Mouse (Mus musculus): ENCODE measurements around the gene Zfp36l2.

Gene Zfp36l2

DNA sequence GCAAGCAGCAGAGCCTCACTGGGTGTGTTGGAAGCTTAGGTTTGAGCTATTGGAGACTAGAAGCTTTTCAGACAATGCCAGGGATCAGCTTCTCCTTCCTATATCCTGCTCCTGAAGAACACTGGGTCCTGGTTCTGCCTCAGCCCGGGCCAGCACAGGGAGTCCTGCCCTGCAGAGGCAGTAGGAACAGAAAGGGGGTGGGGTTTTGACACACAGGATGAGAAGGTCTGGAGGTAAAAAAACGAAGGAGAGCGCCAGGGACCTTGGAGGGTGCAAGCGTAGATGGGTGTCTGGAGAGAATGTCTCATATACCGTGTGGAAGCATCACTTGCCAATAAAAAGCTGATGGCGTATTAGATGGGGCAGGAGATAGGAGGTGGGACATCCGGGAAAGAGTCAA lies 11.3 kb downstream of the Zfp36l2 start:
- WGBS: 94% methylated on average over 7 of the region's 7 CpGs

- WGBS: 98% methylated on average over 17 of the region's 17 CpGs
Observed at GRCm38 (mm10) chr17:84175196-84175595, 12.6 kb downstream of the Zfp36l2 start.

GRCm38 (mm10) chr17:84167377-84167776 lies 20.4 kb downstream of the Zfp36l2 start:
- WGBS: 98% methylated on average over 4 of the region's 4 CpGs

GRCm38 (mm10) chr17:84166135-84166860 lies 21.4 kb downstream of the Zfp36l2 start:
- 91% methylated on average over 9 of the region's 9 CpGs for whole genome bisulfite sequencing

DNA sequence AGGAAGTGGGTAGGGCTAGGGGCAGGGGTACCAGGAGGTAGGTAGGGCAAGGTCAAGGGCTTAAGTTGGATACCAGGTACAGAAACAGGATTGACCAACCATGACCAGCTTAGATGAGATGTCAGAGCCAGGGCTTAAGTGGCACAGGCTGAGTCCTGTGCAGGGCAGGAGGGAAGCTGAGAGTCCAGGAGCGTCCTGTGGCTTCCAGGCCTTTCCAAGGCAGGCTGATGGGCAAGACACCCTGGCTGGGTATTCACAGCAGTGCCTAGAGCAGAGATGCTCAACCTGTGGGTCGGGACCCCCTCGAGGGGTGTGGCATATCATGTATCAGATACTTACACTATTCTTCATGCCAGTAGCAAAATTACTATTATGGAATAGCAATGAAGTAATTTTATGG lies 22.0 kb downstream of the Zfp36l2 start:
- WGBS: 90% methylated on average over 3 of the region's 3 CpGs

DNA sequence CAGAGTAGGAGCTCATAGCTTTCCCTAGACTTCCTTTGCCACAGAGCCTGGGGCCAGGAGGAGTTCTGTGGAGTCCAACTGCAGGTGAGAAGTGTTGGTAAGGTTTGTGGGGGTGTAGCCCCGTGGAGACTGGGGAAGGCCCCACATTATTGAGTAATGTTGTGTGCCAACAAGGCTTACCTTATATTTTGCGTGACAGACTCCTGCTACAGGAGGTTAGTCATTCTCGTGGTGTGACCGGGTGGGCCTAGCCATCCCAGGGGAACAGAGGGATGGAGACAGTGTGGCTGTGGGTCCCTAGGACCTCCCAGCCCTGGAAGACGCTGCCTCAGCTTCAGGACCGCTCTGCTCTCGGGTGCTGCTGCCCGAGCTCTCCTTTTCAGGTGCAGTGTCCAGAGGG lies 23.6 kb downstream of the Zfp36l2 start:
- WGBS: 93% methylated on average over 8 of the region's 8 CpGs

GRCm38 (mm10) chr17:84163066-84163785 lies 24.5 kb downstream of the Zfp36l2 start:
- WGBS: 69% methylated on average over 12 of the region's 12 CpGs

DNA sequence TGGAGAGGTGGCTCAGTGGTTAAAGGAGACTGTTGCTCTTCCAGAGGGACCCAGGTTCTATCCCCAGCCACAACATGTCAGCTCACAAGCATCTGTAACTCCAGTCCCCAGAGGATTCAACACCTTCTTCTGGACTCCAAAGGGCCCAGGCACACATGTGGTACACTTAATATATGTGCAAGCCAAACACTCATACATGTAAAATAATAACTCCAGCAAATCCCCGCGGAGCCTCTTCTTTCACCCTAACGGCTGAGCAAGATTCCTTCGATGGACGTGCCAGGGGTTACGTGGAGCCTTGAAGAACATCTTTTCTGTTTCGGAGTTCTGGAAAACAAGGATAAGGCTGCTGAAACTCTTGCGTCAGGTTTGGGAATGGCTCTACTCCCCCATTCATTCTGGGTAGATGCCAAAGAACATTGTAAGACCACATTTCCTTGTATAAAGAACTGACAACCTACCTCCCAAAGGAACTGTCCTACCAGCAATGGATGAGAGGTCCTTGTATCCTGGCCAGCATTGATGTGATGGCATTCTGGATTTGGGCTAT lies 25.5 kb downstream of the Zfp36l2 start:
- WGBS: 97% methylated on average over 8 of the region's 8 CpGs

DNA sequence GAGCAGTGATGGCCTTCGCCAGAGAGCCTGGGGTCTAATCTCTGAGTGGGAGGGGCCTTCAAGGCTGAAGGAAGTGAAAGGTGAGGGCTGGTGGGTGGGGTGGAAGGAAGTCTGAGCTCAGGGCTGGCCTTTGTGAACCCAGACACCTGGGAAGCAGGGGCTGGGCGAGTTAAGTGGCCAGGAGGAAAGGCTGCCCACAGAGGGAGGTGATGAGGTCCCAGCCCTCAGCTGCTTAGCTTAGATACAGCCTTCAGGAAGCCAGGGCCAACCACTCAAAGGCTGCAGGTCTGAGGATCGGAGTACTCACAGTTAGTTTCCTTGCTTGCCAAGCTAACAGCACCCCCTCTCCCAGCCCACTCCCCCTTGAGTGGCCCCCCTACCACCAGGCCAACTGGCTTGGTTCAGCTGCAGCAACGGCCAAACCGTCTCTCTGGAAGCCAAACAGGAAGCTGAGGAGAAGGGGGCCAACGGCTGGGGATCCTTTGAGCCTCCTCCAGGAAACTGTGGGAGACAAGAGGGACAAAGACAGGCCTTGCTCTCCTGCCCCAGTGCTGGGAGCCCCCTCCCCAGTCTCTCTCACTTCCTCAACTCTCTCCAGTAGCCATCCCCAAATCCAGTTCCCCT lies 26.4 kb downstream of the Zfp36l2 start:
- 59% methylated on average over 6 of the region's 6 CpGs for WGBS

GRCm38 (mm10) chr17:84158891-84159290 lies 28.9 kb downstream of the Zfp36l2 start:
- 87% methylated on average over 15 of the region's 15 CpGs for WGBS

DNA sequence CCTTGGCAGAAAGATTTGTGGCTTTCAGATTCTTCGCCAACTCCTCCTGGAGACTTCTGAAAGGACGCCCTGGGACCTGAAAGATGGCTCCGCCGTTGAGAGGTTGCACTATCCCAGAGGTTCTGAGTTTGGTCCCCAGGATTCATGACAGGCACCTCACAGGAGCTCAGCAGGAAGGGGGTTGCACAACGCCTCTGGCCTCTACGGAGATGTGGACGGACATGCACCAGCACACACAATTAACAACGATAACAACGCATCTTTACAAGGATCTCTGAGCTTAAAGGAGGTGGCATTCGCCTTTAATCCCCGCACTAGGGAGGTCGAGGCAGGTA lies 29.3 kb downstream of the Zfp36l2 start:
- WGBS: 91% methylated on average over 12 of the region's 12 CpGs

DNA sequence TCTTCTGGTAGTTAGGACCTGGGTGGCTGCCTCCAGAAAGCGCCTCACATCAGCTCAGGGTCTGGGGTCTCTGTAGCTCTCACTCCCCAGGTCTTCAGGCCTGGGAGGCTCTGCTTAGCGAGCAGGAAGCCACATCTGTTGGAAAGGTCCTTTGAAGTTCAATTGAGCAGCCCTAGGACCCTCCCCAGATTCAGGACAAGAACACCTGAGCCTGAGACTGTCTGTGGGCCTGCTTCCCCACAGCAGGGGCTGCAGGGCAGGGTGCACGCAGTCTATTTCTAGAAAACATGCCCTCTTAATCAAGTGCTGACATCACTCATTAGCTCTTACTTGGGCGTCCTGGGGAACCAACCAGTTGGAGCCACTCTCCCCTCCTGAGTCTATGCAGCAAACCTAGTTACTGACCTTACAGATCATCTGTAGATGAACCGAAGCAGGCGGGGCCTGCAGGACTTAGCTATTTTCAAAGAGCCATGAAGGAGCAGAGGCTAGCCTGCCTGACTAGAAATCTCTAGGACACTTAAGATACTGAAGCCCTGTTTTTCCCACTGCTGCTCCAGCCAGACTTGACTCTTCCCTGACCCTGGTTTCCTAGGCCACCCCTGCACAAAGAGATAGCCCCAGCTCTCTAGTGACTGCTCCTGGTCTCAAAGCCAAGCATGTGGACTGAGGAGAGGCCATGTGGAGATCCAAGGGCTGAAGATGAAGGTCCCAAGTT lies 29.8 kb downstream of the Zfp36l2 start:
- WGBS: 96% methylated on average over 6 of the region's 6 CpGs

GRCm38 (mm10) chr17:84156748-84157742 lies 30.7 kb downstream of the Zfp36l2 start:
- 88% methylated on average over 19 of the region's 19 CpGs for WGBS

- 91% methylated on average over 13 of the region's 13 CpGs for WGBS
Observed at GRCm38 (mm10) chr17:84156227-84156573, 31.5 kb downstream of the Zfp36l2 start.

- 90% methylated on average over 8 of the region's 8 CpGs for WGBS
Observed at GRCm38 (mm10) chr17:84155516-84156226, 32.1 kb downstream of the Zfp36l2 start.

DNA sequence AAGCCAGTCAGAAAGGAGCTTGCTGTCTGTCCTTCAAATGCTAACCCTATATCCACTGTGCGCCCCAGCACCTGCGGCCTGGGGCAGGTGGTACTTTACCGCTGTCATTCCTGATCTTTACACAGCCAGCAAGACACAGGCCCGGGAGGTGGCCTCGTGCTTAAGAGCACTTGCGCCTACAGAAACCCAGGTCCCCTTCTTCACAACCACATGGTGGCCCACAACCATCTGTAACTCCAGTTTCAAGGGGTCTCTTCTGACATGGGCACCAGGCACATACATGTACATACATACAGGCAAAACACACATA lies 32.8 kb downstream of the Zfp36l2 start:
- 97% methylated on average over 6 of the region's 6 CpGs for WGBS

GRCm38 (mm10) chr17:84154302-84155028 lies 33.3 kb downstream of the Zfp36l2 start:
- 92% methylated on average over 11 of the region's 11 CpGs for WGBS

DNA sequence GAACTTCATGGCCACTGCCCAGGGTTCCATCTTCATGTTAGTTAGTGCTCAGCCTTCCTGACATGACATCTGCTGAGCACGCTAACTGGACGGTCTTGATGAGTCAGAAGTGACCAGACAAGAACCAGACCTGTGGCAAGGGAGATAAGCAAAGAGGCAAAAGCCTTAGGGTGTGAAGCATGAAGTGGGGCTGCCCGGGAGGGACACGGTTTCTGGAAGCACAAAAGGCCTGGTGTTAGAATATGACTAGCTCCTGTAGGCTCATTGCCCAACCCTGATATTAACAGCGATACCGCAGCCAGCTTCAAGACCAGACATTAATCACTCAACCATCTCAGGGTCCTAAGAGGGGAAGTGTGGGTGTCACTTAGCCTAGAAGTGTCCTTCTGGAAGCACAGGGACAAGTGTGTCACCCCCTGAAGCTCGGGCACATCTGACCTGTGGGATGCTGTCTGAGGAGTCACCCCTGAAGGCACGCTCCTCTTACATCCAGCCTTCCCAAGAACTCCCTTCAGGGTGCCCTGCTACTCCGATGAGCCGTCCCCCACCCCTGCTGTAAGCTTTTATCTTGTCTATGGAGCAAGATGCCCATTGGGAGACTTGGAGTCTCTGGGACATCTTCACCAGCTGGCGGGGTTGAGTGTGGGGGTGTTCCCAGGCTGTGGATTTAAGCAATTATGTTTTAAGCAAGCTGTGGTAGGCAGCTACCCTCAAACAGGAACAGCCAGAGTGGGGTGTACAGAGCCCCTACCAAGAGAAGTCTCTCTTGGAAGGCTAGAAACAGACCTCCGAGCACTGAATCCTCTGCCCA lies 34.6 kb downstream of the Zfp36l2 start:
- 92% methylated on average over 12 of the region's 12 CpGs for WGBS
